Mouse (Mus musculus) MEL (cell line): ENCODE measurements at regions not wholly inside any gene's neighbourhood (a gene's known extent, or its start where the extent isn't known, plus 50 kb on each side); places are given as distances from the start of the nearest gene placed in this dataset.

Source experiments
- DNase-seq: peaks from one replicate; pipeline ENCODE4 v3.0.0; 2011; ENCODE audit warnings: low read depth, low spot score
- H3K27ac ChIP-seq: 2 replicates; pipeline ENCODE4 v1.5.1; 2012; ENCODE audit warnings: low read depth, mild to moderate bottlenecking, control low read depth, low read length, moderate library complexity; ENCODE audit not compliant: control insufficient read depth
- H3K27me3 ChIP-seq, 2 experiments: fragments of 150-350 bp in 1 of 2; sonication (generic) in 1 of 2; 2 replicates each; pipeline ENCODE4 v1.6.1; 2012; ENCODE audit warnings: low read length in 2 of 2, mild to moderate bottlenecking in 2 of 2, improper control_type of control experiment in 1 of 2, moderate library complexity in 1 of 2; ENCODE audit not compliant: insufficient read depth in 2 of 2, control insufficient read depth in 1 of 2
- H3K36me3 ChIP-seq, 2 experiments: 2 replicates each; pipeline ENCODE4 v1.6.1; 2012 to 2014; ENCODE audit warnings: low read length in 2 of 2, improper control_type of control experiment in 1 of 2, inconsistent platforms in 1 of 2, mild to moderate bottlenecking in 1 of 2; ENCODE audit not compliant: insufficient read depth in 2 of 2, control insufficient read depth in 1 of 2
- H3K4me1 ChIP-seq, 2 experiments: fragments of 150-350 bp in 1 of 2; sonication (generic) in 1 of 2; 2 replicates each; pipeline ENCODE4 v1.6.1; 2012; ENCODE audit warnings: low read length in 2 of 2, improper control_type of control experiment in 1 of 2, mild to moderate bottlenecking in 1 of 2; ENCODE audit not compliant: insufficient read depth in 2 of 2, control insufficient read depth in 1 of 2
- H3K4me3 ChIP-seq, 2 experiments: fragments of 150-350 bp in 1 of 2; sonication (generic) in 1 of 2; 2 replicates each; pipeline ENCODE4 v1.5.1; 2012; ENCODE audit warnings: low read depth in 2 of 2, low read length in 2 of 2, mild to moderate bottlenecking in 2 of 2, moderate library complexity in 2 of 2, control low read depth in 1 of 2, improper control_type of control experiment in 1 of 2; ENCODE audit not compliant: control insufficient read depth in 1 of 2, insufficient read depth in 1 of 2
- H3K79me2 ChIP-seq: 2 replicates; pipeline ENCODE4 v1.6.1; 2012; ENCODE audit warnings: mild to moderate bottlenecking, low read length, moderate library complexity; ENCODE audit not compliant: control insufficient read depth, poor library complexity, insufficient read depth
- H3K9ac ChIP-seq: 2 replicates; pipeline ENCODE4 v1.6.1; 2012; ENCODE audit warnings: low read depth, mild to moderate bottlenecking, control low read depth, low read length, moderate library complexity; ENCODE audit not compliant: control insufficient read depth, poor library complexity, severe bottlenecking
- H3K9me3 ChIP-seq: fragments of 150-350 bp; sonication (generic); replicated peaks from 2 replicates; pipeline ENCODE4 v1.6.1; 2012; ENCODE audit warnings: mild to moderate bottlenecking, low read length, improper control_type of control experiment, moderate library complexity; ENCODE audit not compliant: insufficient read depth
- BHLHE40 ChIP-seq: IDR thresholded peaks from 2 replicates; pipeline ENCODE4 v1.6.1; 2012; ENCODE audit warnings: low read depth, mild to moderate bottlenecking, inconsistent platforms, low read length, improper control_type of control experiment, borderline replicate concordance
- CHD2 ChIP-seq: IDR thresholded peaks from 2 replicates; pipeline ENCODE4 v1.6.1; 2011; ENCODE audit warnings: low read length, improper control_type of control experiment
- CTCF ChIP-seq, 3 experiments: IDR thresholded peaks in 2 of 3; conservative IDR thresholded peaks in 1 of 3; 2 replicates each; pipeline ENCODE4 v1.5.1; 2011 to 2012; ENCODE audit warnings: low read length in 3 of 3, low read depth in 2 of 3, mild to moderate bottlenecking in 2 of 3, improper control_type of control experiment in 1 of 3, inconsistent platforms in 1 of 3, mixed read lengths in 1 of 3, moderate library complexity in 1 of 3; ENCODE audit not compliant: control insufficient read depth in 1 of 3, insufficient read depth in 1 of 3, poor library complexity in 1 of 3, severe bottlenecking in 1 of 3
- ELF1 ChIP-seq: IDR thresholded peaks from 2 replicates; pipeline ENCODE4 v1.6.1; 2014; ENCODE audit warnings: low read depth, mild to moderate bottlenecking, inconsistent platforms, low read length, improper control_type of control experiment, moderate library complexity
- ETS1 ChIP-seq: IDR thresholded peaks from 2 replicates; pipeline ENCODE4 v1.6.1; 2012; ENCODE audit warnings: low read depth, mild to moderate bottlenecking, inconsistent platforms, low read length, improper control_type of control experiment, moderate library complexity
- HCFC1 ChIP-seq: IDR thresholded peaks from 2 replicates; pipeline ENCODE4 v1.6.1; 2012; ENCODE audit warnings: low read depth, mild to moderate bottlenecking, inconsistent platforms, low read length, improper control_type of control experiment, moderate library complexity
- MAFK ChIP-seq: IDR thresholded peaks from 2 replicates; pipeline ENCODE4 v1.6.1; 2011; ENCODE audit warnings: low read depth, mild to moderate bottlenecking, low read length, improper control_type of control experiment, borderline replicate concordance
- MEF2A ChIP-seq: IDR thresholded peaks from 2 replicates; pipeline ENCODE4 v1.6.1; 2014; ENCODE audit warnings: low read depth, mild to moderate bottlenecking, inconsistent platforms, low read length, improper control_type of control experiment; ENCODE audit not compliant: poor library complexity, insufficient replicate concordance, severe bottlenecking; ENCODE audit errors: extremely low read depth
- NRF1 ChIP-seq: IDR thresholded peaks from 2 replicates; pipeline ENCODE4 v1.6.1; 2014; ENCODE audit warnings: low read depth, mild to moderate bottlenecking, inconsistent platforms, low read length, improper control_type of control experiment, moderate library complexity; ENCODE audit not compliant: poor library complexity, insufficient read depth, severe bottlenecking
- POLR2AphosphoS5 ChIP-seq: IDR thresholded peaks from 2 replicates; pipeline ENCODE4 v1.6.1; 2012; ENCODE audit warnings: low read depth, borderline replicate concordance, mild to moderate bottlenecking, inconsistent platforms, low read length, moderate library complexity, mixed read lengths
- RCOR1 ChIP-seq: IDR thresholded peaks from 2 replicates; pipeline ENCODE4 v1.6.1; 2012; ENCODE audit warnings: low read depth, mild to moderate bottlenecking, inconsistent platforms, low read length, improper control_type of control experiment
- SIN3A ChIP-seq: IDR thresholded peaks from 2 replicates; pipeline ENCODE4 v1.6.1; 2012; ENCODE audit warnings: low read length, improper control_type of control experiment, inconsistent platforms
- USF2 ChIP-seq, 2 experiments: IDR thresholded peaks; 2 replicates each; pipeline ENCODE4 v1.6.1; 2011 to 2012; ENCODE audit warnings: improper control_type of control experiment in 2 of 2, low read length in 2 of 2, borderline replicate concordance in 1 of 2, inconsistent platforms in 1 of 2, low read depth in 1 of 2, mild to moderate bottlenecking in 1 of 2; ENCODE audit not compliant: insufficient read depth in 1 of 2
- ZC3H11A ChIP-seq: IDR thresholded peaks from 2 replicates; pipeline ENCODE4 v1.6.1; 2012; ENCODE audit warnings: low read depth, mild to moderate bottlenecking, inconsistent platforms, low read length, improper control_type of control experiment

- no peak for DNase-seq
Measured at GRCm38 (mm10) chr12:90876230-90877005, 138.2 kb upstream of the Dio2 start.

GRCm38 (mm10) chr12:90874840-90875239 lies 136.6 kb upstream of the Dio2 start:
- Histone ChIP-seq H3K36me3 (no peaks in the 10 kb centered on the region), H3K27ac (no peak overlapping the region), H3K9me3 (no peaks in the 10 kb centered on the region), H3K4me1 (no peaks in the 10 kb centered on the region), H3K4me3 (no peak overlapping the region), H3K27me3 (no peaks in the 10 kb centered on the region), H3K79me2 (no peaks in the 10 kb centered on the region), H3K9ac (no peak overlapping the region)
- DNase-seq = no peak
- TF ChIP-seq MAFK (0 out of 2 replicates have a peak, but pooled peaks have one; percentile 20), MEF2A (no peak)

More at GRCm38 (mm10) chr12:90876230-90877005, 138.2 kb upstream of the Dio2 start:
- H3K9ac ChIP-seq = no peak overlapping the region
- H3K4me3 ChIP-seq = no peak overlapping the region
- no peak overlapping the region for H3K27ac ChIP-seq
- no peaks in the 10 kb centered on the region for H3K36me3 ChIP-seq
- TF ChIP-seq ELF1 (no peak), BHLHE40 (no peak), ETS1 (no peak), CTCF (IDR thresholded peaks at IDR 0.05 in 2 of 3, conservative IDR thresholded peaks at IDR 0.05 in 1 of 3; ENCODE audit: control insufficient read depth in 1 of 3, insufficient read depth in 1 of 3, low read depth in 2 of 3, low read length in 3 of 3, poor library complexity in 1 of 3, severe bottlenecking in 1 of 3) (no peak), RCOR1 (no peak), HCFC1 (no peak), ZC3H11A (no peak), USF2 (IDR thresholded peaks at IDR 0.05; ENCODE audit: borderline replicate concordance in 1 of 2, insufficient read depth in 1 of 2, low read depth in 1 of 2, low read length in 2 of 2) (no peak), SIN3A (no peak), CHD2 (no peak), NRF1 (no peak), POLR2AphosphoS5 (no peak)
- TF ChIP-seq, all 39 proteins: peak for 0
- H3K4me1 ChIP-seq = no peaks in the 10 kb centered on the region
- H3K79me2 ChIP-seq = no peaks in the 10 kb centered on the region
- H3K27me3 ChIP-seq = no peaks in the 10 kb centered on the region
- no peaks in the 10 kb centered on the region for H3K9me3 ChIP-seq
